Mouse (Mus musculus) limb, embryonic 12.5 days (tissue): ENCODE data around the gene Fgf18. TPM values are rescaled to one million over a fixed set of nuclear protein-coding genes. Genes with fewer than 3 reads are reported as not detected.

ENCODE experiments used
- polyA plus RNA-seq: library from polyadenylated mRNA; unstranded; fragments of >200 nt; fragmentation: Nextera tagmentation; extraction: Ambion mirVana; gene quantifications from 2 replicates; pipeline ENCODE4 v1.2.1, GENCODE M21; 2016

Gene Fgf18
- polyA plus RNA-seq, 1 experiment from 2014 or later, result 19.0 TPM

Other genes starting within 250 kb of the Fgf18 start
- 1,112 and 1,195 TPM in 2 replicates for gene Npm1, start 15.8 kb upstream of the Fgf18 start, polyA plus RNA-seq
- gene Tlx3, start 56.2 kb upstream of the Fgf18 start, polyA plus RNA-seq, result 0.39 TPM in 1 of 2 replicates, not detected in the other
- gene Gm12117, start 129.3 kb upstream of the Fgf18 start, polyA plus RNA-seq, result 0.35 TPM in 1 of 2 replicates, not detected in the other